Mouse (Mus musculus): ENCODE results near the gene Epb41l2. TPM values are rescaled to one million over a fixed set of nuclear protein-coding genes. Genes with fewer than 3 reads are reported as not detected.

Epb41l2 gene
- polyA plus RNA-seq, 2 experiments, result 6.8 to 11.7 TPM

GRCm38 (mm10) chr10:25401356-25401755, 41.8 kb downstream of the Epb41l2 start:
- TF ChIP-seq CTCF (IDR thresholded peaks at IDR 0.05; ENCODE audit: low read depth) (no peak), EP300 (IDR thresholded peaks at IDR 0.05; ENCODE audit: low read depth) (no peak)
- DNase-seq (ENCODE audit: low read depth in 3 of 3, low spot score in 3 of 3), result no peak
- Histone ChIP-seq H3K27me3 (ENCODE audit: control insufficient read depth, insufficient read depth, low read length) (no peaks in the 10 kb centered on the region), H3K4me2 (ENCODE audit: low read depth) (no peak overlapping the region), H3K4me1 (replicated peaks; ENCODE audit: control insufficient read depth in 2 of 2, insufficient read depth in 2 of 2, low read length in 1 of 2) (peaks cover 0 to 23% of the 10 kb centered on the region in 2 experiments; a peak in 3 of 4 replicates), H3K27ac (no peak overlapping the region), H3K36me3 (replicated peaks; ENCODE audit: control insufficient read depth, insufficient read depth, low read depth) (no peaks in the 10 kb centered on the region), H3K4me3 (ENCODE audit: insufficient read depth in 1 of 2, low read depth in 2 of 2, low read length in 2 of 2) (no peak overlapping the region), H3K9ac (replicated peaks) (no peak overlapping the region), H3K9me3 (ENCODE audit: control insufficient read depth, low read length) (no peaks in the 10 kb centered on the region)
- WGBS (ENCODE audit: insufficient replicate concordance), result 27% methylated on average over 2 of the region's 2 CpGs
- ATAC-seq (ENCODE audit: insufficient read depth), result no peak

- no peak overlapping the region for H3K4me3 ChIP-seq (ENCODE audit: insufficient read depth in 1 of 2, low read depth in 2 of 2, low read length in 2 of 2)
- H3K4me1 ChIP-seq (replicated peaks; ENCODE audit: control insufficient read depth in 2 of 2, insufficient read depth in 2 of 2, low read length in 1 of 2), result peaks cover 0 to 20% of the 10 kb centered on the region in 2 experiments; a peak in 2 of 4 replicates
- no peaks in the 10 kb centered on the region for H3K9me3 ChIP-seq (ENCODE audit: control insufficient read depth, low read length)
- H3K27me3 ChIP-seq (ENCODE audit: control insufficient read depth, insufficient read depth, low read length), result no peaks in the 10 kb centered on the region
- H3K9ac ChIP-seq (replicated peaks), result no peak overlapping the region
- 32% methylated on average over 1 of the region's 1 CpGs for WGBS (ENCODE audit: insufficient replicate concordance)
- no peak for TF ChIP-seq EP300 (IDR thresholded peaks at IDR 0.05; ENCODE audit: low read depth)
- TF ChIP-seq CTCF (IDR thresholded peaks at IDR 0.05; ENCODE audit: low read depth), result no peak
- H3K27ac ChIP-seq, result no peak overlapping the region
- no peaks in the 10 kb centered on the region for H3K36me3 ChIP-seq (replicated peaks; ENCODE audit: control insufficient read depth, insufficient read depth, low read depth)
- ATAC-seq (ENCODE audit: insufficient read depth) (no peak), DNase-seq (ENCODE audit: low read depth in 3 of 3, low spot score in 3 of 3) (no peak)
- no peak overlapping the region for H3K4me2 ChIP-seq (ENCODE audit: low read depth)
Observed at GRCm38 (mm10) chr10:25402886-25403285, 43.3 kb downstream of the Epb41l2 start.

- 25% methylated on average over 15 of the region's 15 CpGs for WGBS (ENCODE audit: insufficient replicate concordance)
- ATAC-seq (ENCODE audit: insufficient read depth) (no peak), DNase-seq (ENCODE audit: low read depth in 3 of 3, low spot score in 3 of 3) (no peak)
- Histone ChIP-seq H3K9me3 (ENCODE audit: control insufficient read depth, low read length) (no peaks in the 10 kb centered on the region), H3K4me2 (ENCODE audit: low read depth) (no peak overlapping the region), H3K9ac (replicated peaks) (no peak overlapping the region), H3K27me3 (ENCODE audit: control insufficient read depth, insufficient read depth, low read length) (no peaks in the 10 kb centered on the region), H3K4me1 (replicated peaks; ENCODE audit: control insufficient read depth in 2 of 2, insufficient read depth in 2 of 2, low read length in 1 of 2) (peaks cover 0 to 20% of the 10 kb centered on the region in 2 experiments; a peak in 2 of 4 replicates), H3K36me3 (replicated peaks; ENCODE audit: control insufficient read depth, insufficient read depth, low read depth) (no peaks in the 10 kb centered on the region), H3K27ac (no peak overlapping the region), H3K4me3 (ENCODE audit: insufficient read depth in 1 of 2, low read depth in 2 of 2, low read length in 2 of 2) (no peak overlapping the region)
- no peak for TF ChIP-seq CTCF (IDR thresholded peaks at IDR 0.05; ENCODE audit: low read depth)
- TF ChIP-seq EP300 (IDR thresholded peaks at IDR 0.05; ENCODE audit: low read depth), result no peak
Observed at GRCm38 (mm10) chr10:25403813-25404701, 44.5 kb downstream of the Epb41l2 start.

- 43% methylated on average over 6 of the region's 6 CpGs for WGBS (ENCODE audit: insufficient replicate concordance)
- TF ChIP-seq EP300 (IDR thresholded peaks at IDR 0.05; ENCODE audit: low read depth), result no peak
- no peak for TF ChIP-seq CTCF (IDR thresholded peaks at IDR 0.05; ENCODE audit: low read depth)
Observed at GRCm38 (mm10) chr10:25404702-25405098, 45.1 kb downstream of the Epb41l2 start.

GRCm38 (mm10) chr10:25405551-25405950, 46.0 kb downstream of the Epb41l2 start:
- Histone ChIP-seq H3K4me1 (replicated peaks; ENCODE audit: control insufficient read depth in 2 of 2, insufficient read depth in 2 of 2, low read length in 1 of 2) (peaks cover 0 to 12% of the 10 kb centered on the region in 2 experiments; a peak in 2 of 4 replicates), H3K4me2 (ENCODE audit: low read depth) (no peak overlapping the region), H3K27ac (no peak overlapping the region), H3K9ac (replicated peaks) (no peak overlapping the region), H3K9me3 (ENCODE audit: control insufficient read depth, low read length) (no peaks in the 10 kb centered on the region), H3K36me3 (replicated peaks; ENCODE audit: control insufficient read depth, insufficient read depth, low read depth) (no peaks in the 10 kb centered on the region), H3K27me3 (ENCODE audit: control insufficient read depth, insufficient read depth, low read length) (no peaks in the 10 kb centered on the region), H3K4me3 (ENCODE audit: insufficient read depth in 1 of 2, low read depth in 2 of 2, low read length in 2 of 2) (no peak overlapping the region)
- ATAC-seq (ENCODE audit: insufficient read depth) (no peak), DNase-seq (ENCODE audit: low read depth in 3 of 3, low spot score in 3 of 3) (no peak)
- TF ChIP-seq EP300 (IDR thresholded peaks at IDR 0.05; ENCODE audit: low read depth) (no peak), CTCF (IDR thresholded peaks at IDR 0.05; ENCODE audit: low read depth) (no peak)
- 79% methylated on average over 8 of the region's 8 CpGs for WGBS (ENCODE audit: insufficient replicate concordance)

More at GRCm38 (mm10) chr10:25404702-25405098, 45.1 kb downstream of the Epb41l2 start:
- ATAC-seq (ENCODE audit: insufficient read depth) (no peak), DNase-seq (ENCODE audit: low read depth in 3 of 3, low spot score in 3 of 3) (no peak)
- Histone ChIP-seq H3K9me3 (ENCODE audit: control insufficient read depth, low read length) (no peaks in the 10 kb centered on the region), H3K4me1 (replicated peaks; ENCODE audit: control insufficient read depth in 2 of 2, insufficient read depth in 2 of 2, low read length in 1 of 2) (peaks cover 0 to 19% of the 10 kb centered on the region in 2 experiments; a peak in 2 of 4 replicates), H3K9ac (replicated peaks) (no peak overlapping the region), H3K4me2 (ENCODE audit: low read depth) (no peak overlapping the region), H3K36me3 (replicated peaks; ENCODE audit: control insufficient read depth, insufficient read depth, low read depth) (no peaks in the 10 kb centered on the region), H3K4me3 (ENCODE audit: insufficient read depth in 1 of 2, low read depth in 2 of 2, low read length in 2 of 2) (no peak overlapping the region), H3K27me3 (ENCODE audit: control insufficient read depth, insufficient read depth, low read length) (no peaks in the 10 kb centered on the region), H3K27ac (no peak overlapping the region)
